Mouse (Mus musculus) right cerebral cortex, postnatal 14 days (tissue): ENCODE data around the gene 2610318N02Rik.
"Not testable (repeated sequence)": the region's sequence is repeated elsewhere in the genome, so short reads cannot be mapped to it uniquely, and the experiment has no call there.

Experiments
- DNase-seq: peaks from one replicate; pipeline ENCODE4 v3.0.0; 2022

2610318N02Rik gene

DNA sequence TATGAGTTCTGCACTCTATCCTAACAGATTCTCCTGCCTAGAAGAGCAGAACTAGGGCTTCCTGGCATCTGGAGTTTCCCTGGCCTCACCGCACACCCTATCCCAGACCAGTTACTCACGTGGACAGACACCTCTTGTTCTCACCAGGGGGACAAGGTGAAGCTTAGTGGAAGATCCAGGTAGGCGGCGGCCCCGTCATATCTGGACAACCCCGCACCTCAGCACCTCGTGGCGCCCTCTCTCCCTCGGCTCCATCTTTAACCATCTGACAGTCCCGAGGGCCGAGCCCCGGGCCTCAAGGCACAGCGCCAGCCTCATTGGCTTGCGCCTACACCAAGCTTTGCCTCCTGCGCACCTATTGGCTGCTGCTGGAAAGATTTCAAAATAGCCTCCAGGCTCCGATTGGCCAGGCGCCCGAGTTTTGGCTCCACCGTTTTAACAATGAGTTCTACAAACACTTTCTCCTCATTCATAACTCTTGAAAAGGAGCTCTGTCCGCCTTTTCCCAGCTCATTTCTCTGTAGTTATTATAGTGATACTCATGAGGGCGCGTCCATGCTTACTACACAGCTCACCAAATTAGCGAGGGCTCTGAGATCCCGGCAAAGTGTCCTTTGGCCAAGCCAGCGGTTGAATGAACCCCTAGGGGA lies at the start of gene 2610318N02Rik:
2610318N02Rik (minus strand) TSS at position 297 of the 650 bp plus-strand sequence.
- peak; percentile 73 for DNase-seq

DNA sequence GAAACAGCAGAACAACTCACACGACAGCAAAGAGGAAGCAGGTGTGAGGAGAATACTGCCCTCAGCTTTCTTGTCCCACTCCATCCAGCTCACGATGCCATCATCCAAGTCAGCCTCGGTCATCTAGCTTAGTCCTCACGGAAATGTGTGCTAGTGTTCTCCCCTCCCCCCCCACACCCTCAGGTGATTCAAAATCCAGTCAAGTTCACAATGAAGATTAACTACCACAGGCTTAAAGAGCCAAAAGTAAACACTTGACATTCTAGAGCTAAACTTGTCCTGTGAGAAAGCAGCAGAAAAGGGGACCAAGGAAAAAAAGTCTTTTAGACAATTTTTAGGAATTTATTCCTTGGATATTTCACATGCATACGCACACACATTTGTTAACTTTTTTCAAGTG lies 43.1 kb upstream of the 2610318N02Rik start:
- DNase-seq, result no peak

DNA sequence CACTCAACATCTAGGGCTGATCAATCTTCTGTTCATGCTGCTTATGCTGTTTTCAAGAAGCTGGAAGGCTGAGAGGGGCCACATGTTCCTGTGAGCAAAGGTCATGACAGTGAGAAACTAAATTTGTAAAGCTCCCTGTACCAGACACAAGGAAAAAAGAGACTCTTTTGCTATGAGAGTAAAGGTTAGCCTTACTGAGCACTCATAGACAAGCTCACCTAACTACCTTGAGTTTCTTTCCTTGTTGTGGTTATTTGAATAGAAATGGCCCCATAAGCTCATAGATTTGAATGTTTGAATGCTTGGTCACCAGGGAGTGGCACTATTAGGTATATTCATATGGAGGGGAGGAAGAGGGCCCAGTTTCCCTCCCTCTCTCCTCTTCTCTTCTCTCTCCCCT lies 42.2 kb upstream of the 2610318N02Rik start:
- no peak for DNase-seq

GRCm38 (mm10) chr16:17165478-17165877 lies 40.5 kb upstream of the 2610318N02Rik start:
- DNase-seq, result not testable (repeated sequence)

- no peak for DNase-seq
Observed at GRCm38 (mm10) chr16:17154346-17154745, 29.4 kb upstream of the 2610318N02Rik start.

- DNase-seq, result no peak
Observed at GRCm38 (mm10) chr16:17151874-17152273, 26.9 kb upstream of the 2610318N02Rik start.

GRCm38 (mm10) chr16:17150520-17151258 lies 25.7 kb upstream of the 2610318N02Rik start:
- no peak for DNase-seq

- DNase-seq, result peak; percentile 33
Observed at GRCm38 (mm10) chr16:17148084-17148483, 23.1 kb upstream of the 2610318N02Rik start.

DNA sequence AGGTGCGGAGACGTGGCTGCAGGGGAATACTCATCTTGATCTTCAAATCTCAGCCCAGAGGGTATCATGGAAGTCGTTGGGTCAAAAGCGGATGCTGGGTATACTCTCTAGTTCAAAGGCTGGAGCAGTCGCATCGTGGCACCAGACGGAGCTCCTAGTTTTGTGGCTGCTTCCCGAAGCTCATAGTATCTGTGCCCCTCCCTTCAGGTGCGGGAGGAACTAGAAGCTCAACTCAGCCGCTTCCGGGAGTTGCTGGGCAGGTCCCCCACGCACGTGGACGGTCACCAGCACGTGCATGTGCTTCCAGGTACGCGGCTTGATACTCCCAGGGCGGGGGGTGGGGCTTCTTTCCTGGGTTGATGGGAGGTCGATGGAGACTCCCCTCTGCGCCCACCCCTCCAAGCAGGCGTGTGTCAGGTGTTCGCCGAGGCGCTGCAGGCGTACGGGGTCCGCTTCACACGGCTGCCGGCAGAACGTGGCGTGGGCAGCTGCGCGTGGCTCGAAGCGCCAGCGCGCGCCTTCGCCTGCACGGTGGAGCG lies 22.5 kb upstream of the 2610318N02Rik start:
- peak; percentile 42 for DNase-seq

GRCm38 (mm10) chr16:17146772-17147235 lies 21.8 kb upstream of the 2610318N02Rik start, which contains the start of gene Ccdc116:
Gene Ccdc116, minus strand, starts transcription at chr16:17147229.
- DNase-seq, result peak; percentile 78

- no peak for DNase-seq
Observed at GRCm38 (mm10) chr16:17144339-17144738, 19.4 kb upstream of the 2610318N02Rik start, which contains the start of gene Ydjc. Gene Ydjc, plus strand, starts transcription at chr16:17144621.

DNA sequence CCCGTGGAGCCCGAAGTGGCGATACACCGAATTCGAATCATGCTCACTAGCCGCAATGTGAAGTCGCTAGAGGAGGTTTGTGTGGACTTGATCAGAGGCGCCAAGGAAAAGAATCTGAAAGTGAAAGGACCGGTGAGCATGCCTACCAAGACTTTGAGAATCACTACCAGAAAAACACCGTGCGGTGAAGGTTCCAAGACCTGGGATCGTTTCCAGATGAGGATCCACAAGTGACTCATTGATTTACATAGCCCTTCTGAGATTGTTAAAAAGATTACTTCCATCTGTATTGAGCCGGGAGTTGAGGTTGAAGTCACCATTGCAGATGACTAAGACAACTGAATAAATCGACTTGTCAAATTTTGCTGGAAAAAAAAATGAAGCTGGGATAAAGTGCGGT lies 12.4 kb upstream of the 2610318N02Rik start:
- DNase-seq, result no peak

DNA sequence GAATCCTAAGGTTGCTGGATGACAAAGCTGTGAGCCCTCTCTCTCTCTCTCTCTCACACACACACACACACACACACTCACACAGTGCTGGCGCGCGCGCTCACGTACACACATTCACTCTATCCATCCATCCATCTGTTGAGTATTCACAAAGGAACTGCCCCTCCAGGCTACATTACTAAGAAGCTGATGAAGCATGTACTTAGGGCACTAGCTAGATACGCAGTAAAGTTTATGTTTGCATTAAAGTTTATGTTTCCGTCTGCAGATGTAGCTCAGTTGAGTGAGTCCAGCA lies 7.9 kb upstream of the 2610318N02Rik start:
- DNase-seq, result no peak

DNA sequence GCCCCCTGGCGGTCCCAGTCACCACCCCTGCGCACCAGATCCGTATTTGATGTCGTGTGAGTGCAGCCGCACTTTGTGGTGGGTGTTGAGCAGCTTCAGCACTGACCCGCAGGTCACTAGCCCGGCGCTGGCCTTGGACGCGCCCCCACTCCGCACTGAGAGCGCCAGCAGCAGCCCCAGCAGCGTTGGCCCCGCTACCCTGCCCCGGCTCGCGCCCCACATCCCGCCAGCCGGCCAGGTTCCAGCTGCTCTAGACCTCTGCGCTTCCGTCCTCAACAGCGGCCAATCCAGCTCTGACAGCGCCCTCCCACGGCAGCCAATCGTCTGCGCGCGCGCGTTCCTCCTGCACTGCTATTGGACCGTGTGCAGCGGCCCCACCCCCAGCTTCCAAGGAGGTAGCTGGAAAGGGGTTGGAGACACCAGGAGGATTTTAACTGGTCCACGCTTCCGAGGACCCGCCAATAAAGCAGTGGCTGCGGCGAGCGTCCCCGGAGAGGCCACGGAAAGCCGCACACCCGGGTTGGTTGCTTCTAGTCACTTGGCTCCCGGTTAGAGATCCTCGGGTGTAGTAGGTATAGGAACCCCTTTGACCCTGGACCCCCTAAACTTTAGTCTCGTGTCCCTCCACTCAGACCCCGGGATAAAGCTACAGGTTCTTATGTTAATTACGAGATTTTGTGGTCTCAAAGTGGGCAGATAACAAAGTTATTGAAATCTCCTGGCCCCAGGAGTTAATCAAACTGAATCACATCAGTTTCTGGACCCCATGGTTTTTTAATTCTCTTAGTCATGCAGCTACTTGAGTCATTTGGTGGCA lies 7.3 kb upstream of the 2610318N02Rik start, which contains the start of gene Sdf2l1:
Sdf2l1 (minus strand) TSS at position 295 of the 817 bp plus-strand sequence.
- peak; percentile 98 for DNase-seq

GRCm38 (mm10) chr16:17131191-17132088 lies 6.5 kb upstream of the 2610318N02Rik start:
- DNase-seq, result no peak

GRCm38 (mm10) chr16:17127292-17127691 lies 2.3 kb upstream of the 2610318N02Rik start:
- peak; percentile 44 for DNase-seq

DNA sequence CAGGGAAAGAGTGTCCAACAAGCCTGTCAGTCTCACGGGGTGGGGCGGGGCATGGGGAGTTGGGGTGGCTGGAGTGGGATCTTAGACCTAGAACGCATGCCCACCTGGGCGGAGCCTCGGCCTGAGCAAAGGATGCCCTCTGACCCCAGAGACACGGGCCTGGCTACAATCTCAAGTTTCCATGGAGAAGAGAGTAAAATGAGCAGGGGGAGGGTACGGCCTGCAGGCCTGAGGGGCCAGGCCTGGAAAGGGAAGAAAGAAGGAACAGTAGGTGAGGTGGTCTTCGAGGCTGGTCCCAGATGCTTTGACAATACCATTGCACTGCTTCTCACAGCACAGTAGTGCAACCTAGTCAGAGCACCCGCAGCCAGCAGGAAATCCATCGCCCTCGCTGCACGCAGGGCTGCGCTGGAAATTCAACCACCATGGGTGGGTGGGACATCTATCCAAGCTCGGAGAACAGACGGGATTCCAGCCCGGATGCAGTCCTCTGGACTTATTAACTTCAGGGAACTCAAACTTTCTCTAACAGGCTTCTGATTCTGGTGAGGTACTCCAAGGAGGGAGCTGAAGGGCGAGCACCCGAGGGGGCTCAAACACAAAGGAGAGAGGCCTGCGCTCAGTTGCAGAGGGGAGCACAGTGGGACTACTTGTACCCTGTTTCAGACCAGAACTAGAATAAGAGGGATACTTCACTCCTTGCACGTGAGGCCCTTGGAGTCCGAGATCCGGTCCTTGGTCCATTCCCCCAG lies 672 bp downstream of the 2610318N02Rik start:
- DNase-seq, result no peak

- DNase-seq, result no peak
Observed at GRCm38 (mm10) chr16:17121569-17121968, 3.4 kb downstream of the 2610318N02Rik start.

GRCm38 (mm10) chr16:17117309-17117799 lies 7.6 kb downstream of the 2610318N02Rik start:
- no peak for DNase-seq

DNA sequence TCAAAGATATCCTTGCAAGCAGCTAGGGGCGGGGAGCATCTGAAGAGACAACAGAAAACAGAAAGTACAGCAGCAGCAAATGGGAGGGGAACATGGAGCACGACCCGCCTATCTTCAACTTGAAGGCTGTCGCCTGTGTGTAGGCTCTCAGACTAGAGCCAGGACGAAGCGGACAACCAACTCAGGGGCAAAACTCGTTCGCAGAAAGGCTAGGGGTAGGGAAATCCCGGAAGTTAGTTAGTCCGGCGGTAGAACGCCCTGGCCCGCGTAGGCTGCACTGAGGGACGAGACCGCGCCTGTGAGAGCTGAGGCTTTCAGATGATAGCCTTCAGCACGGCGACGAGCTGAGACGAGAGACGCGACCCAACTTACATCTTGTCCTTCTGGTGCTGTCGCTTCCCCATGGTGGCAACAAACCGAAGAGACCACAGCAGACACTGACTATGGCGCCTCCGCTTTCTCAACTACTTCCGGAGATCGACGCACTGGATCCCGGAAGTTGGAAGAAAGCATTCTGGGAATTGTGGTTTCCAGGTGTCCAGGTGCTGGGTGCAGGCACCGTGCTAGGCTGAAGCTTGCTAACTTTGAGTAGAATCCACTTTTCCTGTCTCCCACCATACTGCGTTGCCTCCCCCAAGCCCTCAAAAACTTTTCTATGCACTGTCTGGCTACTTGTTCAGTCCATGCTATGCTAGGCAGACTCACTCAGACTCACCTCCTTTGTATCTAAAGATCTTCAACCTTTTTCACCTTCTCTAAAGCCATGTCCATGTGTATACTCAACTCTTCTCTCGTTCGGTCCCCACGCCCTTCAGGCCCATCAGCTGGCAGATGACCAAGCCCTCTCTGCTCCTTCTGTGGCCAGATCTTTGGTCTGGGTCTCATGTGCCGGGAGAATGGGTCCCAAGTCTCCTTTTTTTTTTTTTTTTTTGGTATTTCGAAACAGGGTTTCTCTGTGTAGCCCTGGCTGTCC lies 13.9 kb downstream of the 2610318N02Rik start, which contains the start of gene Ppil2:
Ppil2 (minus strand) TSS at position 487 of the 973 bp plus-strand sequence.
- peak; percentile 52 for DNase-seq
